Mouse (Mus musculus) liver, embryonic 14.5 days (tissue): ENCODE data around the gene Pgs1. TPM values are rescaled to one million over a fixed set of nuclear protein-coding genes. Genes with fewer than 3 reads are reported as not detected.

Source experiments
- ATAC-seq: fragments of 200-750 bp; cut with Nextera tagmentation; 2 replicates; pipeline ENCODE4 v1.8.0; 2017; ENCODE audit warnings: moderate number of reproducible peaks, mild to moderate bottlenecking, moderate library complexity; ENCODE audit not compliant: insufficient read depth
- DNase-seq, 3 experiments: peaks; one replicate each; pipeline ENCODE4 v3.0.0-alpha.2; 2012 to 2013; ENCODE audit warnings: low read depth in 3 of 3, low spot score in 3 of 3
- H3K27ac ChIP-seq: fragments of 300-500 bp; sonication (generic); 2 replicates; pipeline ENCODE4 v1.5.1; 2014; ENCODE audit warnings: moderate library complexity, mild to moderate bottlenecking, control low read depth, inconsistent platforms
- H3K27me3 ChIP-seq: fragments of 300-500 bp; sonication (generic); 2 replicates; pipeline ENCODE4 v1.6.1; 2014; ENCODE audit warnings: mild to moderate bottlenecking, low read length, moderate library complexity; ENCODE audit not compliant: control insufficient read depth, insufficient read depth
- H3K36me3 ChIP-seq: fragments of 300-500 bp; sonication (generic); replicated peaks from 2 replicates; pipeline ENCODE4 v1.6.1; 2014; ENCODE audit warnings: low read depth; ENCODE audit not compliant: control insufficient read depth, insufficient read depth
- H3K4me1 ChIP-seq, 2 experiments: fragments of 200-500 bp in 1 of 2; fragments of 300-500 bp in 1 of 2; sonication (generic) in 1 of 2; replicated peaks; 2 replicates each; pipeline ENCODE4 v1.6.1; 2012 to 2014; ENCODE audit warnings: antibody characterized with exemption in 1 of 2, inconsistent platforms in 1 of 2, low read length in 1 of 2; ENCODE audit not compliant: control insufficient read depth in 2 of 2, insufficient read depth in 2 of 2
- H3K4me2 ChIP-seq: fragments of 300-500 bp; sonication (generic); 2 replicates; pipeline ENCODE4 v1.6.1; 2014; ENCODE audit warnings: low read depth, mild to moderate bottlenecking, control low read depth, moderate library complexity
- H3K4me3 ChIP-seq, 2 experiments: fragments of 200-500 bp in 1 of 2; fragments of 300-500 bp in 1 of 2; sonication (generic) in 1 of 2; 2 replicates each; pipeline ENCODE4 v1.5.1; 2012 to 2014; ENCODE audit warnings: low read depth in 2 of 2, low read length in 2 of 2, mild to moderate bottlenecking in 2 of 2, control low read depth in 1 of 2, inconsistent platforms in 1 of 2, moderate library complexity in 1 of 2; ENCODE audit not compliant: insufficient read depth in 1 of 2
- H3K9ac ChIP-seq: fragments of 300-500 bp; sonication (generic); replicated peaks from 2 replicates; pipeline ENCODE4 v1.6.1; 2014; ENCODE audit warnings: mild to moderate bottlenecking, control low read depth, moderate library complexity
- H3K9me3 ChIP-seq: fragments of 300-500 bp; sonication (generic); 2 replicates; pipeline ENCODE4 v1.6.1; 2016; ENCODE audit warnings: low read length, mixed read lengths; ENCODE audit not compliant: control insufficient read depth
- CTCF ChIP-seq: IDR thresholded peaks from 2 replicates; pipeline ENCODE4 v1.5.1; 2016; ENCODE audit warnings: antibody characterized with exemption, low read depth, control low read depth
- EP300 ChIP-seq: IDR thresholded peaks from 2 replicates; pipeline ENCODE4 v1.6.1; 2016; ENCODE audit warnings: antibody characterized with exemption, low read depth
- WGBS: fragments of 180-500 bp; shearing (Covaris S2); extraction: QIAGEN DNeasy Blood & Tissue Kit; methylation state at CpG from one replicate; pipeline ENCODE4 v1.1.7; 2014; ENCODE audit not compliant: insufficient replicate concordance; 5-methylcytosine and 5-hydroxymethylcytosine counted together
- polyA plus RNA-seq, 2 experiments: library from polyadenylated mRNA; depleted of rRNA in 1 of 2; stranded (reverse) in 1 of 2; unstranded in 1 of 2; fragments of >200 nt; fragmentation: Nextera tagmentation in 1 of 2; extraction: Ambion mirVana in 1 of 2; gene quantifications; 2 replicates each; pipeline versions ENCODE4 v1.2.1 to v1.2.3; 2012 to 2014

The Pgs1 gene
- polyA plus RNA-seq, 2 experiments, result 11.2 to 12.9 TPM

- ATAC-seq (no peak), DNase-seq (no peak)
- H3K27ac ChIP-seq, result no peak overlapping the region
- H3K4me3 ChIP-seq, result no peak overlapping the region
- H3K4me2 ChIP-seq, result no peak overlapping the region
- H3K36me3 ChIP-seq, result peaks cover 7% of the 10 kb centered on the region
- H3K9ac ChIP-seq, result no peak overlapping the region
- peaks cover 21 to 47% of the 10 kb centered on the region in 2 experiments for H3K4me1 ChIP-seq
- H3K9me3 ChIP-seq, result no peaks in the 10 kb centered on the region
- no peaks in the 10 kb centered on the region for H3K27me3 ChIP-seq
- TF ChIP-seq CTCF, result no peak
- no peak for TF ChIP-seq EP300
- 87% methylated on average over 2 of the region's 2 CpGs for WGBS
These were observed 11.0 kb downstream of the Pgs1 start for GRCm38 (mm10) chr11:117997085-117997484.

GRCm38 (mm10) chr11:117998356-117998755, 12.3 kb downstream of the Pgs1 start:
- no peak overlapping the region for H3K4me2 ChIP-seq
- WGBS, result 85% methylated on average over 4 of the region's 4 CpGs
- H3K9me3 ChIP-seq, result no peaks in the 10 kb centered on the region
- peaks cover 17% of the 10 kb centered on the region for H3K36me3 ChIP-seq
- peaks cover 21 to 36% of the 10 kb centered on the region in 2 experiments for H3K4me1 ChIP-seq
- DNase-seq, result no peak
- ATAC-seq, result no peak
- no peaks in the 10 kb centered on the region for H3K27me3 ChIP-seq
- peak overlapping the region; percentile 94 for H3K27ac ChIP-seq
- no peak overlapping the region for H3K9ac ChIP-seq
- TF ChIP-seq CTCF (no peak), EP300 (no peak)
- no peak overlapping the region for H3K4me3 ChIP-seq

GRCm38 (mm10) chr11:117999260-117999934, 13.3 kb downstream of the Pgs1 start:
- Histone ChIP-seq H3K36me3 (peaks cover 24% of the 10 kb centered on the region), H3K27me3 (no peaks in the 10 kb centered on the region), H3K27ac (peak overlapping the region; percentile 94), H3K9ac (no peak overlapping the region), H3K9me3 (no peaks in the 10 kb centered on the region), H3K4me1 (peaks cover 21 to 28% of the 10 kb centered on the region in 2 experiments), H3K4me2 (no peak overlapping the region), H3K4me3 (no peak overlapping the region)
- TF ChIP-seq EP300 (no peak), CTCF (no peak)
- DNase-seq (no peak), ATAC-seq (no peak)
- 74% methylated on average over 6 of the region's 6 CpGs for WGBS

GRCm38 (mm10) chr11:118000083-118000482, 14.0 kb downstream of the Pgs1 start:
- H3K27ac ChIP-seq, result peak overlapping the region; percentile 94
- H3K9ac ChIP-seq, result peak overlapping the region; percentile 21; the same call in 1 of the 2 replicates
- no peaks in the 10 kb centered on the region for H3K27me3 ChIP-seq
- H3K9me3 ChIP-seq, result no peaks in the 10 kb centered on the region
- H3K36me3 ChIP-seq, result peaks cover 27% of the 10 kb centered on the region
- no peak overlapping the region for H3K4me3 ChIP-seq
- ATAC-seq, result peak; percentile 16; the same call in 1 of the 2 replicates
- H3K4me1 ChIP-seq, result peaks cover 21 to 26% of the 10 kb centered on the region in 2 experiments
- TF ChIP-seq CTCF (no peak), EP300 (no peak)
- H3K4me2 ChIP-seq, result peak overlapping the region; percentile 57
- 13% methylated on average over 1 of the region's 1 CpGs for WGBS
- no peak for DNase-seq

- TF ChIP-seq CTCF, result no peak
- TF ChIP-seq EP300, result peak; percentile 65
- H3K4me3 ChIP-seq, result peak overlapping the region; percentile 10 to 22; a peak in 2 of 4 replicates
- peak overlapping the region; percentile 94 for H3K27ac ChIP-seq
- no peaks in the 10 kb centered on the region for H3K27me3 ChIP-seq
- peak overlapping the region; percentile 57 for H3K4me2 ChIP-seq
- ATAC-seq (peak; percentile 87), DNase-seq (peak; percentile 91 to 92 (median 92))
- H3K9me3 ChIP-seq, result no peaks in the 10 kb centered on the region
- peaks cover 21 to 26% of the 10 kb centered on the region in 2 experiments for H3K4me1 ChIP-seq
- 49% methylated on average over 7 of the region's 7 CpGs for WGBS
- H3K9ac ChIP-seq, result peak overlapping the region; percentile 51
- peaks cover 32% of the 10 kb centered on the region for H3K36me3 ChIP-seq
These were observed 14.6 kb downstream of the Pgs1 start for GRCm38 (mm10) chr11:118000565-118001215.
